Mouse (Mus musculus) heart, postnatal 25 days (tissue): Measurements from ENCODE around the gene Rhobtb3. TPM values are rescaled to one million over a fixed set of nuclear protein-coding genes. Genes with fewer than 3 reads are reported as not detected.

ENCODE experiments used
- DNase-seq: peaks from one replicate; pipeline ENCODE4 v3.0.0; 2022; ENCODE audit warnings: low spot score
- intact Hi-C: fragments of 180-260 bp; cut with DNase I; formaldehyde crosslinking; loops from one replicate; pipeline ENCODE4 v1.15.1; 2025
- total RNA-seq, 2 experiments: library from RNA; stranded (reverse); gene quantifications; 2 replicates each; pipeline ENCODE4 v1.2.3; 2021

Gene Rhobtb3
- total RNA-seq, 2 experiments from 2014 or later = 14.5 to 16.3 TPM

- DNase-seq = no peak
- intact Hi-C loops = no loop called here
Measured at GRCm38 (mm10) chr13:75859264-75859844, 84.4 kb downstream of the Rhobtb3 start.

GRCm38 (mm10) chr13:75853118-75853517 lies 90.6 kb downstream of the Rhobtb3 start:
- intact Hi-C loops = no loop called here
- DNase-seq = no peak

- DNase-seq = no peak
- intact Hi-C loops = no loop called here
Measured at GRCm38 (mm10) chr13:75852027-75852426, 91.7 kb downstream of the Rhobtb3 start.

GRCm38 (mm10) chr13:75847027-75847426 lies 96.7 kb downstream of the Rhobtb3 start:
- intact Hi-C loops = no loop called here
- DNase-seq = no peak

GRCm38 (mm10) chr13:75845519-75846166 lies 98.1 kb downstream of the Rhobtb3 start:
- DNase-seq = no peak
- intact Hi-C loops = no loop called here

- no peak for DNase-seq
- intact Hi-C loops = no loop called here
Measured at GRCm38 (mm10) chr13:75844833-75845518, 98.7 kb downstream of the Rhobtb3 start.

- no peak for DNase-seq
- intact Hi-C loops = no loop called here
Measured at GRCm38 (mm10) chr13:75843993-75844683, 99.6 kb downstream of the Rhobtb3 start.

GRCm38 (mm10) chr13:75843331-75843730 lies 100.4 kb downstream of the Rhobtb3 start:
- DNase-seq = no peak
- intact Hi-C loops = no loop called here

- DNase-seq = no peak
- intact Hi-C loops = no loop called here
Measured at GRCm38 (mm10) chr13:75841950-75842349, 101.8 kb downstream of the Rhobtb3 start.

- no peak for DNase-seq
- intact Hi-C loops = no loop called here
Measured at GRCm38 (mm10) chr13:75840752-75841285, 102.9 kb downstream of the Rhobtb3 start.

- intact Hi-C loops = no loop called here
- DNase-seq = peak; percentile 56
Measured at GRCm38 (mm10) chr13:75839719-75840481, 103.8 kb downstream of the Rhobtb3 start, which contains the start of gene Glrx. Glrx (plus strand) TSS chr13:75839868.

- no peak for DNase-seq
- intact Hi-C loops = no loop called here
Measured at GRCm38 (mm10) chr13:75838506-75838905, 105.2 kb downstream of the Rhobtb3 start.

GRCm38 (mm10) chr13:75835461-75835860 lies 108.3 kb downstream of the Rhobtb3 start:
- intact Hi-C loops = no loop called here
- DNase-seq = no peak

GRCm38 (mm10) chr13:75833499-75833898 lies 110.2 kb downstream of the Rhobtb3 start:
- intact Hi-C loops = no loop called here
- DNase-seq = no peak

- intact Hi-C loops = no loop called here
- no peak for DNase-seq
Measured at GRCm38 (mm10) chr13:75832697-75833096, 111.0 kb downstream of the Rhobtb3 start.

- DNase-seq = no peak
- intact Hi-C loops = no loop called here
Measured at GRCm38 (mm10) chr13:75831710-75832109, 112.0 kb downstream of the Rhobtb3 start.

GRCm38 (mm10) chr13:75830708-75831107 lies 113.0 kb downstream of the Rhobtb3 start:
- intact Hi-C loops = no loop called here

GRCm38 (mm10) chr13:75825388-75825787 lies 118.3 kb downstream of the Rhobtb3 start:
- DNase-seq = no peak
- intact Hi-C loops = no loop called here

More at GRCm38 (mm10) chr13:75830708-75831107, 113.0 kb downstream of the Rhobtb3 start:
- DNase-seq = no peak

GRCm38 (mm10) chr13:75824611-75825319 lies 119.0 kb downstream of the Rhobtb3 start:
- no peak for DNase-seq
- intact Hi-C loops = no loop called here
